Comparison of ENCODE assay signal across 7 mouse cellular contexts in the genomic region with DNA sequence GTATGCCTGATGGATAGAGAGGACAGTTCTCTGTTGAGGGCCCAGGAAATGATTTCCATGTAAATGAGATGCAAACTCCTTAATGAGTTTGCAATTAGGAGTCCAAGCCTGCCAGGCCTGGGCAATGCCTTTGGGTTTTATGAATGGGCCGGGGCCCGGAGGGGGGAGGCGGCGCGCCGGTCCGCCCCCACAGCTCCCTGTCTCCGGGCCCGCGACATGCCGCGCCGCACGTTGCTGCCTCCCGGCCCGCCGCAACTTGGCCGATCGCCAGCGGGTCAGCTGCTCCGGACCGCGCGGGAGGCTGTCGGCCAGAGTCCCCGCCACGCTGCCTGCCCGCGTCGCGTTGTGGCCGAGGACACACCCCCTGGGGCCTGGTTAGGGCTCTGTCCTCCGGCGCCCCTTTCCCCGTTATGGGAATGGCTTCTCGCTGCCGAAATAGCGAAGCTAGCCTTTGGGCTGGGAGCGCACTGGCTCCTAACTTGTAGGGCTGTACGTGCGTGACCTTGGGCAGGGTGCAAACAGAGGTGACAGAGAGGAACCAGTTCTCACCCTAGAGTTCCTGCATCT. TPM values are rescaled to one million over a fixed set of nuclear protein-coding genes. Genes with fewer than 3 reads are reported as not detected.
DNase-seq lines count a peak whose midpoint lies in the region; ATAC-seq and TF ChIP-seq lines count a peak whose summit lies in the region.

A gene (minus strand): TSS at position 110 of the 567 bp plus-strand sequence.

- 3% methylated on average over 41 of the region's 41 CpGs for WGBS in cerebellum, adult 2 months
- 2% methylated on average over 34 of the region's 41 CpGs for WGBS in hindbrain, embryonic 16.5 days
- under 1% methylated on average over 40 of the region's 41 CpGs for WGBS in midbrain, embryonic 12.5 days
- 3% methylated on average over 35 of the region's 41 CpGs for WGBS in stomach, postnatal 0 days

- H3K4me3 ChIP-seq in cerebellum, adult 2 months (replicated peaks; ENCODE audit: insufficient read depth, low read depth, low read length), result peak within 1 kb of the TSS; percentile 14
- H3K4me3 ChIP-seq in hindbrain, embryonic 16.5 days (ENCODE audit: low read length), result peak within 1 kb of the TSS; percentile 39
- peak within 1 kb of the TSS; percentile 34 for H3K4me3 ChIP-seq in midbrain, embryonic 12.5 days
- H3K4me3 ChIP-seq in stomach, postnatal 0 days (ENCODE audit: low read depth, low read length), result peak within 1 kb of the TSS; percentile 33

- H3K9me3 ChIP-seq in hindbrain, embryonic 16.5 days (ENCODE audit: control insufficient read depth, low read length), result no peaks in the 10 kb centered on the region
- H3K9me3 ChIP-seq in midbrain, embryonic 12.5 days, result no peaks in the 10 kb centered on the region
- no peaks in the 10 kb centered on the region for H3K9me3 ChIP-seq in stomach, postnatal 0 days (ENCODE audit: control insufficient read depth, low read length)

- H3K4me1 ChIP-seq in cerebellum, adult 2 months (ENCODE audit: control insufficient read depth, insufficient read depth, low read length), result peaks cover 16% of the 10 kb centered on the region
- peaks cover 32% of the 10 kb centered on the region for H3K4me1 ChIP-seq in hindbrain, embryonic 16.5 days (ENCODE audit: control insufficient read depth, insufficient read depth, low read depth, low read length)
- peaks cover 37% of the 10 kb centered on the region for H3K4me1 ChIP-seq in midbrain, embryonic 12.5 days
- H3K4me1 ChIP-seq in stomach, postnatal 0 days (replicated peaks; ENCODE audit: control insufficient read depth, insufficient read depth), result peaks cover 4% of the 10 kb centered on the region

- H3K27me3 ChIP-seq in cerebellum, adult 2 months (ENCODE audit: control insufficient read depth, insufficient read depth, low read length), result no peaks in the 10 kb centered on the region
- no peaks in the 10 kb centered on the region; the same call in 1 of the 2 replicates for H3K27me3 ChIP-seq in hindbrain, embryonic 16.5 days (replicated peaks; ENCODE audit: control insufficient read depth, insufficient read depth, low read length)
- H3K27me3 ChIP-seq in midbrain, embryonic 12.5 days, result peaks cover 39% of the 10 kb centered on the region
- no peaks in the 10 kb centered on the region for H3K27me3 ChIP-seq in stomach, postnatal 0 days (ENCODE audit: control insufficient read depth, insufficient read depth, low read length)

- no peak for TF ChIP-seq CTCF in cerebellum, adult 2 months (IDR thresholded peaks at IDR 0.05; ENCODE audit: borderline replicate concordance, insufficient read depth, low read depth, low read length)
- no peak for TF ChIP-seq CTCF in stomach, postnatal 0 days (IDR thresholded peaks at IDR 0.05; ENCODE audit: low read depth)

- TF ChIP-seq POLR2A in cerebellum, adult 2 months (IDR thresholded peaks at IDR 0.05; ENCODE audit: borderline replicate concordance, insufficient read depth, low read length), result no peak

- DNase-seq in ZHBTc4 (ENCODE audit: low read depth, low spot score), result peak; percentile 60
- peak; percentile 78 to 81 for DNase-seq in cerebellum, adult 2 months
- DNase-seq in frontal cortex, postnatal 10 days (ENCODE audit: low spot score in 2 of 2), result peak; percentile 82 to 83
- peak; percentile 79 to 92 for DNase-seq in left cerebral cortex, postnatal 10 days (ENCODE audit: extremely low spot score in 1 of 2, low spot score in 2 of 2)
- DNase-seq in stomach, postnatal 0 days (ENCODE audit: low spot score), result peak; percentile 70

- H3K4me2 ChIP-seq in hindbrain, embryonic 16.5 days (ENCODE audit: low read length), result peak within 1 kb of the TSS; percentile 93
- peak within 1 kb of the TSS; percentile 60 for H3K4me2 ChIP-seq in midbrain, embryonic 12.5 days (replicated peaks)
- H3K4me2 ChIP-seq in stomach, postnatal 0 days (replicated peaks; ENCODE audit: low read depth), result peak within 1 kb of the TSS; percentile 68

- no peak for TF ChIP-seq EP300 in stomach, postnatal 0 days (optimal IDR thresholded peaks at IDR 0.05)

- peak; percentile 62 for ATAC-seq in hindbrain, embryonic 16.5 days
- peak; percentile 7; the same call in 1 of the 2 replicates for ATAC-seq in midbrain, embryonic 12.5 days (ENCODE audit: low FRiP score, low read depth)
- ATAC-seq in stomach, postnatal 0 days (ENCODE audit: low FRiP score, low TSS enrichment), result no peak

- intact Hi-C loops in left cerebral cortex, postnatal 10 days (cut with DNase I), result loop anchor here (10.0 kb wide), 1 partner anchor 431 kb away; a partner anchor contains a TSS

- peak within 1 kb of the TSS; percentile 32; the same call in 1 of the 2 replicates for H3K27ac ChIP-seq in cerebellum, adult 2 months (ENCODE audit: insufficient read depth, low read length)
- peak within 1 kb of the TSS; percentile 75 for H3K27ac ChIP-seq in hindbrain, embryonic 16.5 days (ENCODE audit: low read depth, low read length)
- H3K27ac ChIP-seq in midbrain, embryonic 12.5 days (replicated peaks), result peak within 1 kb of the TSS; percentile 27; the same call in 1 of the 2 replicates
- no peak within 1 kb of the TSS for H3K27ac ChIP-seq in stomach, postnatal 0 days (replicated peaks)

- peak within 1 kb of the TSS; percentile 72 for H3K9ac ChIP-seq in hindbrain, embryonic 16.5 days (ENCODE audit: low read depth, low read length)
- H3K9ac ChIP-seq in midbrain, embryonic 12.5 days (replicated peaks), result peak within 1 kb of the TSS; percentile 57
- H3K9ac ChIP-seq in stomach, postnatal 0 days (ENCODE audit: low read length), result peak within 1 kb of the TSS; percentile 57

- no peaks in the 10 kb centered on the region for H3K36me3 ChIP-seq in hindbrain, embryonic 16.5 days (ENCODE audit: control insufficient read depth, insufficient read depth, low read length)
- no peaks in the 10 kb centered on the region for H3K36me3 ChIP-seq in midbrain, embryonic 12.5 days
- no peaks in the 10 kb centered on the region for H3K36me3 ChIP-seq in stomach, postnatal 0 days (ENCODE audit: control insufficient read depth, insufficient read depth, low read length)

RNA-seq across cellular contexts. Expression of the gene that starts here (rescaled TPM):
- polyA plus RNA-seq in cerebellum, adult 2 months (2012; rRNA removed), result 0.27 and 0.54 TPM in 2 replicates
- polyA plus RNA-seq in hindbrain, embryonic 16.5 days (2015; fragmentation: Nextera tagmentation; extraction: Ambion mirVana), result 0.66 TPM in 1 of 2 replicates, not detected in the other
- not detected for total RNA-seq in left cerebral cortex, postnatal 10 days (2021)
- not detected in 2 replicates for polyA plus RNA-seq in midbrain, embryonic 12.5 days (2016; fragmentation: Nextera tagmentation; extraction: Ambion mirVana)
- not detected in 2 replicates for polyA plus RNA-seq in stomach, postnatal 0 days (2015; fragmentation: Nextera tagmentation; extraction: Ambion mirVana)

Comparison
In these comparisons a context has a peak if more than half of its experiments do, and no peak if none do; other contexts are left out.
1. Peak in DNase-seq, H3K4me3 ChIP-seq and H3K27ac ChIP-seq in cerebellum, adult 2 months; RNA of the gene not detected or under 1 TPM.
2. Peak in ATAC-seq, H3K4me3 ChIP-seq, H3K27ac ChIP-seq, H3K9ac ChIP-seq and H3K4me2 ChIP-seq in hindbrain, embryonic 16.5 days; RNA of the gene not detected or under 1 TPM.
3. Peak in DNase-seq in left cerebral cortex, postnatal 10 days; RNA of the gene not detected or under 1 TPM.
4. Peak in ATAC-seq, H3K4me3 ChIP-seq, H3K27ac ChIP-seq, H3K9ac ChIP-seq and H3K4me2 ChIP-seq in midbrain, embryonic 12.5 days; RNA of the gene not detected or under 1 TPM.
5. Peak in DNase-seq, H3K4me3 ChIP-seq, H3K9ac ChIP-seq and H3K4me2 ChIP-seq in stomach, postnatal 0 days; RNA of the gene not detected or under 1 TPM.